Mouse (Mus musculus) right cerebral cortex, postnatal 10 days (tissue): ENCODE measurements around the gene Gm49395.

Experiments used
- DNase-seq, 2 experiments: peaks; one replicate each; pipeline ENCODE4 v3.0.0; 2021; ENCODE audit warnings: low spot score in 2 of 2

The Gm49395 gene

GRCm38 (mm10) chr13:115101355-115102191 is at the start of gene Gm49395, which contains the start of gene Itga1:
Gene Gm49395 (minus strand): TSS chr13:115101921.
Gene Itga1 (minus strand): TSS chr13:115101964.
- DNase-seq, result peak; percentile 44 to 48

- DNase-seq, result no peak
These were observed 48.9 kb upstream of the Gm49395 start for GRCm38 (mm10) chr13:115150602-115151001.

- no peak for DNase-seq
These were observed 48.1 kb upstream of the Gm49395 start for GRCm38 (mm10) chr13:115149849-115150248.

- no peak for DNase-seq
These were observed 41.9 kb upstream of the Gm49395 start for GRCm38 (mm10) chr13:115143575-115143974.

- no peak for DNase-seq
These were observed 40.3 kb upstream of the Gm49395 start for GRCm38 (mm10) chr13:115142066-115142465.

GRCm38 (mm10) chr13:115138513-115138912 is 36.8 kb upstream of the Gm49395 start:
- no peak for DNase-seq

- no peak for DNase-seq
These were observed 35.0 kb upstream of the Gm49395 start for GRCm38 (mm10) chr13:115136761-115137160.

- DNase-seq, result no peak
These were observed 30.7 kb upstream of the Gm49395 start for GRCm38 (mm10) chr13:115132435-115132834.

GRCm38 (mm10) chr13:115131381-115131780 is 29.7 kb upstream of the Gm49395 start:
- no peak for DNase-seq

GRCm38 (mm10) chr13:115130035-115130434 is 28.3 kb upstream of the Gm49395 start:
- DNase-seq, result no peak

- no peak for DNase-seq
These were observed 26.1 kb upstream of the Gm49395 start for GRCm38 (mm10) chr13:115127826-115128225.

- no peak for DNase-seq
These were observed 24.8 kb upstream of the Gm49395 start for GRCm38 (mm10) chr13:115126534-115126933.

GRCm38 (mm10) chr13:115125130-115125529 is 23.4 kb upstream of the Gm49395 start:
- DNase-seq, result no peak

- no peak for DNase-seq
These were observed 22.8 kb upstream of the Gm49395 start for GRCm38 (mm10) chr13:115124521-115124920.

GRCm38 (mm10) chr13:115118756-115119155 is 17.0 kb upstream of the Gm49395 start:
- no peak for DNase-seq

GRCm38 (mm10) chr13:115118195-115118594 is 16.5 kb upstream of the Gm49395 start:
- no peak for DNase-seq

- DNase-seq, result no peak
These were observed 15.4 kb upstream of the Gm49395 start for GRCm38 (mm10) chr13:115116930-115117621.

GRCm38 (mm10) chr13:115109628-115110027 is 7.9 kb upstream of the Gm49395 start:
- DNase-seq, result no peak

- DNase-seq, result no peak
These were observed 5.7 kb upstream of the Gm49395 start for GRCm38 (mm10) chr13:115107436-115107835.

GRCm38 (mm10) chr13:115106183-115106582 is 4.5 kb upstream of the Gm49395 start:
- no peak for DNase-seq

- no peak for DNase-seq
These were observed 1.0 kb upstream of the Gm49395 start for GRCm38 (mm10) chr13:115102754-115103153.

GRCm38 (mm10) chr13:115100381-115101177 is 1.1 kb downstream of the Gm49395 start:
- no peak for DNase-seq
